Mouse (Mus musculus) hindbrain, embryonic 13.5 days (tissue): ENCODE results near the gene Krtap10-10. TPM values are rescaled to one million over a fixed set of nuclear protein-coding genes. Genes with fewer than 3 reads are reported as not detected.

Experiments used
- ATAC-seq: fragments of 200-750 bp; cut with Nextera tagmentation; 2 replicates; pipeline ENCODE4 v1.8.0; 2017; ENCODE audit warnings: moderate TSS enrichment; ENCODE audit not compliant: low FRiP score
- H3K27ac ChIP-seq: fragments of 300-500 bp; sonication (generic); 2 replicates; pipeline ENCODE4 v1.5.1; 2015; ENCODE audit warnings: inconsistent platforms, mild to moderate bottlenecking, moderate library complexity
- H3K27me3 ChIP-seq: fragments of 300-500 bp; sonication (generic); 2 replicates; pipeline ENCODE4 v1.6.1; 2015; ENCODE audit warnings: mild to moderate bottlenecking, inconsistent platforms
- H3K36me3 ChIP-seq: fragments of 300-500 bp; sonication (generic); 2 replicates; pipeline ENCODE4 v1.6.1; 2015; ENCODE audit warnings: mild to moderate bottlenecking, inconsistent platforms
- H3K4me1 ChIP-seq: fragments of 300-500 bp; sonication (generic); replicated peaks from 2 replicates; pipeline ENCODE4 v1.6.1; 2015; ENCODE audit warnings: inconsistent platforms
- H3K4me2 ChIP-seq: fragments of 300-500 bp; sonication (generic); 2 replicates; pipeline ENCODE4 v1.6.1; 2015; ENCODE audit warnings: inconsistent platforms, mild to moderate bottlenecking, moderate library complexity
- H3K4me3 ChIP-seq: fragments of 300-500 bp; sonication (generic); 2 replicates; pipeline ENCODE4 v1.5.1; 2015; ENCODE audit warnings: mild to moderate bottlenecking, inconsistent platforms
- H3K9ac ChIP-seq: fragments of 300-500 bp; sonication (generic); 2 replicates; pipeline ENCODE4 v1.6.1; 2015; ENCODE audit warnings: mild to moderate bottlenecking, inconsistent platforms
- H3K9me3 ChIP-seq: fragments of 300-500 bp; sonication (generic); 2 replicates; pipeline ENCODE4 v1.6.1; 2016; ENCODE audit warnings: inconsistent platforms
- WGBS: fragments of 180-500 bp; shearing (Covaris S2); methylation state at CpG from one replicate; pipeline ENCODE4 v1.1.7; 2015; 5-methylcytosine and 5-hydroxymethylcytosine counted together
- polyA plus RNA-seq: library from polyadenylated mRNA; unstranded; fragments of >200 nt; fragmentation: Nextera tagmentation; extraction: Ambion mirVana; gene quantifications from 2 replicates; pipeline ENCODE4 v1.2.1, GENCODE M21; 2015

Gene Krtap10-10
- polyA plus RNA-seq, 1 experiment from 2014 or later: not detected

DNA sequence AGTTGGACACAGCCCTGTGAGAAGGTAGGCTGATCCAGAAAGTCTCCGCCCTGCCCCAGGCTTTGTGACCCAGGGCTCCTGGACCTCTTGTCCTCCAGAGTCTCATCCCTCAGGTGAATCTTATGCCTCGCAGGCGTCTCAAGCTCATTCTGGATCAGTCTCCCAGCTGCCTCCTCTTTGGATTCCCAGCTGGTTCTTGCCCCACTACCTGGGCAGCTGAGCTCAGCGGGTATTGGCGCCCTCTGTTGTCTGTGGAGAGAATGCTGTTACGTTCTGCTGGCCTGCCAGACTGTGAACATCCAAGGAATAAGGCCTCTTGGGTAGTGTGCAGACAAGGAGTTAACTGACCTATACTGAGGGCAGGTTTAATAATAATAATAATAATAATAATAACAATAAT lies 43.2 kb downstream of the Krtap10-10 start:
- ATAC-seq: no peak
- WGBS: 50% methylated on average over 6 of the region's 6 CpGs
- no peak overlapping the region for H3K27ac ChIP-seq
- no peaks in the 10 kb centered on the region for H3K4me1 ChIP-seq
- no peaks in the 10 kb centered on the region for H3K9me3 ChIP-seq
- no peak overlapping the region for H3K4me3 ChIP-seq
- no peaks in the 10 kb centered on the region for H3K36me3 ChIP-seq
- no peak overlapping the region for H3K4me2 ChIP-seq
- H3K27me3 ChIP-seq: no peaks in the 10 kb centered on the region
- H3K9ac ChIP-seq: no peak overlapping the region

DNA sequence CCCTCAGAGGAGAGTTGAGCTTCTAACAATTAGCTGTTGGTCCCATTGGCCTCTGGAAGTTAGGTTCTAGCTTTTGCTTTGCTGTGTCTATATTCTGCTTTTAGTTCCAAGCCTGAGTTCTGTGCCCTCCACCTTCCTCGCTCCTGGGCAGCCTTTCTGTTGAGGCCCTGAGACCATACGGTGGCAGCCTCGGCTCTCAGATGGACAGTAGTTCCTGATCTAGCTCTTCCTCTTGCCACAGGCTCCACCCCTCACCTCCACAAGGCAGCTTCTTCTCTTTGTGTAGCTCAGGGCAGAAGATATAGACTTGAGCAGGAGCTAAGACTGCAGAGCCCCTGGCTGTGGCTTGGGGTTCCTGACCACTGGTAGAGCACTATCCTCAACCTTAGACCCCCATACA lies 44.6 kb downstream of the Krtap10-10 start:
- Histone ChIP-seq H3K4me3 (no peak overlapping the region), H3K4me1 (no peaks in the 10 kb centered on the region), H3K4me2 (no peak overlapping the region), H3K36me3 (no peaks in the 10 kb centered on the region), H3K9ac (no peak overlapping the region), H3K27me3 (no peaks in the 10 kb centered on the region), H3K27ac (no peak overlapping the region), H3K9me3 (no peaks in the 10 kb centered on the region)
- 77% methylated on average over 3 of the region's 3 CpGs for WGBS
- ATAC-seq: no peak

DNA sequence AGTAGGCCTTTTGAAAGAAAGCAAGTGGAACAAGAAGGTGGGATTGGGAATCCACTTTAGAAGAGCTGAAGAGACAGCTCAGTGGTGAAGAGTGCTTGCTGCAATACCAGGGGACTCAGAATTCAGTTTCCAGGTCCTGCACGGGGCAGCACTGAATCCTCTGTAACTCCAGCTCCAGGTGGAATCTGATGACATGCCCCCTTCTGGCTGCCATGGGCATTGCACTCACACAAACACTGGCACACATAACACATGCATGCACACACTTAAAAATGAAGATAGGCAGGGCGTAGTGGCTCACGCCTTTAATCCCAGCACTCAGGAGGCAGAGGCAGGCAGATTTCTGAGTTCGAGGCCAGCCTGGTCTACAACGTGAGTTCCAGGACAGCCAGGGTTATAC lies 46.8 kb downstream of the Krtap10-10 start:
- Histone ChIP-seq H3K27ac (no peak overlapping the region), H3K9me3 (no peaks in the 10 kb centered on the region), H3K9ac (no peak overlapping the region), H3K36me3 (no peaks in the 10 kb centered on the region), H3K4me1 (no peaks in the 10 kb centered on the region), H3K27me3 (no peaks in the 10 kb centered on the region), H3K4me3 (no peak overlapping the region), H3K4me2 (no peak overlapping the region)
- no peak for ATAC-seq
- 87% methylated on average over 5 of the region's 5 CpGs for WGBS

DNA sequence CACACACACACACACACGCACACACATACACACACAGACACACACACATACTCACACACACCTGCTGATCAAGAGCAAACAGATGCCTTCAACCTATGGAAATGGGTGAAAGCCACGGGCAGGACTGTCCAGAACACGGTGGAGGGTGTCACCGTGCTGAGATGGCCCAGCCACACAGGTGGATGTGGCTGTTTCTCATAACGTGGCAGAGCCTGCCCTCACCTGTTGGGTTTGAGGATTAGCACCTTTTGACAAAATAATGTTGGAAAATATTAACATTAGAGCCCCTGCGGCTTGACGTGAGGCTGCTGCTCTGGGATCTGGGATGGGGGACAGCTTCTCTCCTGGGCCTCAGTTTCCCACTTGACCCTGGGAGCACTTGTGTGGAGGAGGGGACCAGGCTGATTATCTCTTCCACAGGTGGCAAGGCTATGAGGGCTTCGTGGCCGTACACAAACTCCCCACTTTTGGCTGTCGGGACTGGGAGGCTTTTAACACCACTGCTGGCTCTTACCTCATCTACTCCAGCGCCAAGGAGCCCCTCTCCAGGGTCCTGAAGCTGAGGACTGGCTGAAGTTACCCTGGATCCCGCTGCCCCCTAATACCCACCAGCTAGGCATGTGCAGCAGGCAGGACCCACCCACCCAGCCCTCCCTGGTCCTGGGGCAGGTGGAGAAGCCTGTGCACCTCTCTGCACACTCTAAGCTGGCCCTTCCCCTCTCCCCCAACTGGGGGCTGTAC lies 50.4 kb downstream of the Krtap10-10 start:
- Histone ChIP-seq H3K4me3 (no peak overlapping the region), H3K9ac (no peak overlapping the region), H3K9me3 (no peaks in the 10 kb centered on the region; the same call in 1 of the 2 replicates), H3K27ac (no peak overlapping the region), H3K4me2 (no peak overlapping the region), H3K4me1 (no peaks in the 10 kb centered on the region), H3K36me3 (0 out of 2 replicates have a peak, but pooled peaks cover 2% of the 10 kb centered on the region), H3K27me3 (no peaks in the 10 kb centered on the region)
- no peak for ATAC-seq
- WGBS: 56% methylated on average over 12 of the region's 12 CpGs

Other genes starting within 250 kb of the Krtap10-10 start
- 271 and 274 TPM in 2 replicates for gene Sumo3, start 229.8 kb upstream of the Krtap10-10 start, polyA plus RNA-seq
- 2.1 and 3.4 TPM in 2 replicates for gene Gm49325, start 229.8 kb upstream of the Krtap10-10 start, polyA plus RNA-seq
- gene Ube2g2, start 213.7 kb upstream of the Krtap10-10 start, polyA plus RNA-seq: 94.5 and 95.0 TPM in 2 replicates
- gene Tspear, start 149.4 kb upstream of the Krtap10-10 start, polyA plus RNA-seq: 0.74 and 0.82 TPM in 2 replicates
- not detected in 2 replicates for gene Gm19402, start 145.2 kb upstream of the Krtap10-10 start, polyA plus RNA-seq
- not detected in 2 replicates for gene Gm9508, start 138.7 kb upstream of the Krtap10-10 start, polyA plus RNA-seq
- gene Gm10272, start 129.3 kb upstream of the Krtap10-10 start, polyA plus RNA-seq: not detected in 2 replicates
- gene Gm10024, start 124.5 kb upstream of the Krtap10-10 start, polyA plus RNA-seq: not detected in 2 replicates
- not detected in 2 replicates for gene Gm10142, start 120.1 kb upstream of the Krtap10-10 start, polyA plus RNA-seq
- not detected in 2 replicates for gene Krtap12-1, start 115.3 kb upstream of the Krtap10-10 start, polyA plus RNA-seq
- gene Gm10100, start 109.5 kb upstream of the Krtap10-10 start, polyA plus RNA-seq: not detected in 2 replicates
- gene Gm18596, start 93.3 kb upstream of the Krtap10-10 start, polyA plus RNA-seq: not detected in 2 replicates
- gene Gm9736, start 84.6 kb upstream of the Krtap10-10 start, polyA plus RNA-seq: not detected in 2 replicates
- gene Gm3233, start 76.3 kb upstream of the Krtap10-10 start, polyA plus RNA-seq: not detected in 2 replicates
- not detected in 2 replicates for gene Gm3238, start 64.6 kb upstream of the Krtap10-10 start, polyA plus RNA-seq
- not detected in 2 replicates for gene Gm7138, start 59.0 kb upstream of the Krtap10-10 start, polyA plus RNA-seq
- gene Gm3250, start 53.4 kb upstream of the Krtap10-10 start, polyA plus RNA-seq: not detected in 2 replicates
- not detected in 2 replicates for gene Gm7137, start 47.7 kb upstream of the Krtap10-10 start, polyA plus RNA-seq
- not detected in 2 replicates for gene Gm9639, start 40.9 kb upstream of the Krtap10-10 start, polyA plus RNA-seq
- gene Gm19668, start 36.8 kb upstream of the Krtap10-10 start, polyA plus RNA-seq: not detected in 2 replicates
- not detected in 2 replicates for gene Gm9507, start 24.1 kb upstream of the Krtap10-10 start, polyA plus RNA-seq
- gene Gm2696, start 21.3 kb upstream of the Krtap10-10 start, polyA plus RNA-seq: not detected in 2 replicates
- not detected in 2 replicates for gene Krtap10-4, start 8.9 kb upstream of the Krtap10-10 start, polyA plus RNA-seq
- not detected in 2 replicates for gene Gm36176, start 10.9 kb downstream of the Krtap10-10 start, polyA plus RNA-seq
- gene Gm10318, start 16.9 kb downstream of the Krtap10-10 start, polyA plus RNA-seq: not detected in 2 replicates
- not detected in 2 replicates for gene Gm3285, start 26.0 kb downstream of the Krtap10-10 start, polyA plus RNA-seq
- 12.5 and 14.0 TPM in 2 replicates for gene Lrrc3, start 66.6 kb downstream of the Krtap10-10 start, polyA plus RNA-seq
- gene Trpm2, start 134.6 kb downstream of the Krtap10-10 start, polyA plus RNA-seq: 3.0 and 3.9 TPM in 2 replicates
- gene 1810043G02Rik, start 142.6 kb downstream of the Krtap10-10 start, polyA plus RNA-seq: 38.1 and 40.5 TPM in 2 replicates
- gene Pfkl, start 174.1 kb downstream of the Krtap10-10 start, polyA plus RNA-seq: 106 and 107 TPM in 2 replicates
- gene Dnmt3l, start 206.0 kb downstream of the Krtap10-10 start, polyA plus RNA-seq: not detected in 2 replicates
- gene Aire, start 207.7 kb downstream of the Krtap10-10 start, polyA plus RNA-seq: 0.10 TPM in 1 of 2 replicates, not detected in the other
- gene Icosl, start 233.4 kb downstream of the Krtap10-10 start, polyA plus RNA-seq: 0.56 and 0.61 TPM in 2 replicates